Mouse (Mus musculus) MEL (cell line): ENCODE data around the gene Abcc4. TPM values are rescaled to one million over a fixed set of nuclear protein-coding genes. Genes with fewer than 3 reads are reported as not detected.
A peak's percentile ranks its signal among the peaks of the same experiment; 100 is the strongest.

Experiments used
- DNase-seq: peaks from one replicate; pipeline ENCODE4 v3.0.0; 2011; ENCODE audit warnings: low read depth, low spot score
- H3K27ac ChIP-seq: 2 replicates; pipeline ENCODE4 v1.5.1; 2012; ENCODE audit warnings: low read depth, mild to moderate bottlenecking, control low read depth, low read length, moderate library complexity; ENCODE audit not compliant: control insufficient read depth
- H3K27me3 ChIP-seq, 2 experiments: fragments of 150-350 bp in 1 of 2; sonication (generic) in 1 of 2; 2 replicates each; pipeline ENCODE4 v1.6.1; 2012; ENCODE audit warnings: low read length in 2 of 2, mild to moderate bottlenecking in 2 of 2, improper control_type of control experiment in 1 of 2, moderate library complexity in 1 of 2; ENCODE audit not compliant: insufficient read depth in 2 of 2, control insufficient read depth in 1 of 2
- H3K36me3 ChIP-seq, 2 experiments: 2 replicates each; pipeline ENCODE4 v1.6.1; 2012 to 2014; ENCODE audit warnings: low read length in 2 of 2, improper control_type of control experiment in 1 of 2, inconsistent platforms in 1 of 2, mild to moderate bottlenecking in 1 of 2; ENCODE audit not compliant: insufficient read depth in 2 of 2, control insufficient read depth in 1 of 2
- H3K4me1 ChIP-seq, 2 experiments: fragments of 150-350 bp in 1 of 2; sonication (generic) in 1 of 2; 2 replicates each; pipeline ENCODE4 v1.6.1; 2012; ENCODE audit warnings: low read length in 2 of 2, improper control_type of control experiment in 1 of 2, mild to moderate bottlenecking in 1 of 2; ENCODE audit not compliant: insufficient read depth in 2 of 2, control insufficient read depth in 1 of 2
- H3K4me3 ChIP-seq, 2 experiments: fragments of 150-350 bp in 1 of 2; sonication (generic) in 1 of 2; 2 replicates each; pipeline ENCODE4 v1.5.1; 2012; ENCODE audit warnings: low read depth in 2 of 2, low read length in 2 of 2, mild to moderate bottlenecking in 2 of 2, moderate library complexity in 2 of 2, control low read depth in 1 of 2, improper control_type of control experiment in 1 of 2; ENCODE audit not compliant: control insufficient read depth in 1 of 2, insufficient read depth in 1 of 2
- H3K79me2 ChIP-seq: 2 replicates; pipeline ENCODE4 v1.6.1; 2012; ENCODE audit warnings: mild to moderate bottlenecking, low read length, moderate library complexity; ENCODE audit not compliant: control insufficient read depth, poor library complexity, insufficient read depth
- H3K9ac ChIP-seq: 2 replicates; pipeline ENCODE4 v1.6.1; 2012; ENCODE audit warnings: low read depth, mild to moderate bottlenecking, control low read depth, low read length, moderate library complexity; ENCODE audit not compliant: control insufficient read depth, poor library complexity, severe bottlenecking
- H3K9me3 ChIP-seq: fragments of 150-350 bp; sonication (generic); replicated peaks from 2 replicates; pipeline ENCODE4 v1.6.1; 2012; ENCODE audit warnings: mild to moderate bottlenecking, low read length, improper control_type of control experiment, moderate library complexity; ENCODE audit not compliant: insufficient read depth
- CHD2 ChIP-seq: IDR thresholded peaks from 2 replicates; pipeline ENCODE4 v1.6.1; 2011; ENCODE audit warnings: low read length, improper control_type of control experiment
- CTCF ChIP-seq, 3 experiments: IDR thresholded peaks in 2 of 3; conservative IDR thresholded peaks in 1 of 3; 2 replicates each; pipeline ENCODE4 v1.5.1; 2011 to 2012; ENCODE audit warnings: low read length in 3 of 3, low read depth in 2 of 3, mild to moderate bottlenecking in 2 of 3, improper control_type of control experiment in 1 of 3, inconsistent platforms in 1 of 3, mixed read lengths in 1 of 3, moderate library complexity in 1 of 3; ENCODE audit not compliant: control insufficient read depth in 1 of 3, insufficient read depth in 1 of 3, poor library complexity in 1 of 3, severe bottlenecking in 1 of 3
- ELF1 ChIP-seq: IDR thresholded peaks from 2 replicates; pipeline ENCODE4 v1.6.1; 2014; ENCODE audit warnings: low read depth, mild to moderate bottlenecking, inconsistent platforms, low read length, improper control_type of control experiment, moderate library complexity
- ETS1 ChIP-seq: IDR thresholded peaks from 2 replicates; pipeline ENCODE4 v1.6.1; 2012; ENCODE audit warnings: low read depth, mild to moderate bottlenecking, inconsistent platforms, low read length, improper control_type of control experiment, moderate library complexity
- GATA1 ChIP-seq: IDR thresholded peaks from 2 replicates; pipeline ENCODE4 v1.6.1; 2011; ENCODE audit warnings: low read depth, low read length, improper control_type of control experiment
- HCFC1 ChIP-seq: IDR thresholded peaks from 2 replicates; pipeline ENCODE4 v1.6.1; 2012; ENCODE audit warnings: low read depth, mild to moderate bottlenecking, inconsistent platforms, low read length, improper control_type of control experiment, moderate library complexity
- JUND ChIP-seq: IDR thresholded peaks from 2 replicates; pipeline ENCODE4 v1.6.1; 2011; ENCODE audit warnings: low read depth, mild to moderate bottlenecking, improper control_type of control experiment, low read length
- KAT2A ChIP-seq: conservative IDR thresholded peaks from 2 replicates; pipeline ENCODE4 v1.6.1; 2012; ENCODE audit warnings: low read depth, low read length, improper control_type of control experiment, inconsistent platforms
- MAX ChIP-seq: IDR thresholded peaks from 2 replicates; pipeline ENCODE4 v1.6.1; 2011; ENCODE audit warnings: low read length, improper control_type of control experiment
- MXI1 ChIP-seq: IDR thresholded peaks from 2 replicates; pipeline ENCODE4 v1.6.1; 2011; ENCODE audit warnings: mild to moderate bottlenecking, low read depth, low read length, improper control_type of control experiment
- MYB ChIP-seq: IDR thresholded peaks from 2 replicates; pipeline ENCODE4 v1.6.1; 2011; ENCODE audit warnings: mild to moderate bottlenecking, low read depth, low read length, improper control_type of control experiment
- MYC ChIP-seq: IDR thresholded peaks from 2 replicates; pipeline ENCODE4 v1.6.1; 2011; ENCODE audit warnings: low read depth, mild to moderate bottlenecking, low read length, improper control_type of control experiment, moderate library complexity
- NELFE ChIP-seq: IDR thresholded peaks from 2 replicates; pipeline ENCODE4 v1.6.1; 2011; ENCODE audit warnings: low read depth, low read length, improper control_type of control experiment
- NRF1 ChIP-seq: IDR thresholded peaks from 2 replicates; pipeline ENCODE4 v1.6.1; 2014; ENCODE audit warnings: low read depth, mild to moderate bottlenecking, inconsistent platforms, low read length, improper control_type of control experiment, moderate library complexity; ENCODE audit not compliant: poor library complexity, insufficient read depth, severe bottlenecking
- POLR2A ChIP-seq, 2 experiments: IDR thresholded peaks; 2 replicates each; pipeline ENCODE4 v1.6.1; 2011 to 2012; ENCODE audit warnings: low read length in 2 of 2, mild to moderate bottlenecking in 2 of 2, control low read depth in 1 of 2, improper control_type of control experiment in 1 of 2, low read depth in 1 of 2, moderate library complexity in 1 of 2; ENCODE audit not compliant: control insufficient read depth in 1 of 2, insufficient read depth in 1 of 2, poor library complexity in 1 of 2
- POLR2AphosphoS5 ChIP-seq: IDR thresholded peaks from 2 replicates; pipeline ENCODE4 v1.6.1; 2012; ENCODE audit warnings: low read depth, borderline replicate concordance, mild to moderate bottlenecking, inconsistent platforms, low read length, moderate library complexity, mixed read lengths
- SIN3A ChIP-seq: IDR thresholded peaks from 2 replicates; pipeline ENCODE4 v1.6.1; 2012; ENCODE audit warnings: low read length, improper control_type of control experiment, inconsistent platforms
- TAL1 ChIP-seq: IDR thresholded peaks from 2 replicates; pipeline ENCODE4 v1.6.1; 2012; ENCODE audit warnings: mild to moderate bottlenecking, inconsistent platforms, low read length, moderate library complexity, mixed read lengths
- TBP ChIP-seq: IDR thresholded peaks from 2 replicates; pipeline ENCODE4 v1.8.0; 2011; ENCODE audit warnings: low read depth, low read length, improper control_type of control experiment
- TCF12 ChIP-seq: IDR thresholded peaks from 2 replicates; pipeline ENCODE4 v1.6.1; 2014; ENCODE audit warnings: low read depth, mild to moderate bottlenecking, inconsistent platforms, low read length, improper control_type of control experiment, moderate library complexity
- ZC3H11A ChIP-seq: IDR thresholded peaks from 2 replicates; pipeline ENCODE4 v1.6.1; 2012; ENCODE audit warnings: low read depth, mild to moderate bottlenecking, inconsistent platforms, low read length, improper control_type of control experiment
- ZMIZ1 ChIP-seq: IDR thresholded peaks from 2 replicates; pipeline ENCODE4 v1.6.1; 2012; ENCODE audit warnings: low read depth, mild to moderate bottlenecking, inconsistent platforms, low read length, improper control_type of control experiment, moderate library complexity
- polyA plus RNA-seq, 2 experiments: library from polyadenylated mRNA; stranded (reverse) in 1 of 2; unstranded in 1 of 2; fragments of >175 nt in 1 of 2; fragments of >200 nt in 1 of 2; gene quantifications; 2 replicates each; pipeline versions ENCODE4 v1.2.1 to v1.2.4; 2012; ENCODE audit warnings: low replicate concordance in 2 of 2, low read depth in 1 of 2; ENCODE audit not compliant: insufficient read length in 2 of 2, insufficient read depth in 1 of 2, missing spikeins in 1 of 2
- total RNA-seq: library from RNA; depleted of rRNA; stranded (reverse); fragments of 300-350 nt; gene quantifications from 2 replicates; pipeline ENCODE4 v1.2.3, GENCODE M21; 2012

Abcc4 gene
- total and polyA plus RNA-seq, 3 experiments: 7.1 to 8.4 TPM; not detected in 1

- Histone ChIP-seq H3K27ac (no peak overlapping the region), H3K36me3 (peaks cover 0 to 4% of the 10 kb centered on the region in 2 experiments; a peak in 2 of 4 replicates), H3K4me1 (peaks cover 3 to 5% of the 10 kb centered on the region in 2 experiments; a peak in 1 of 4 replicates), H3K27me3 (no peaks in the 10 kb centered on the region), H3K4me3 (no peak overlapping the region), H3K9ac (no peak overlapping the region), H3K79me2 (no peaks in the 10 kb centered on the region; the same call in 1 of the 2 replicates), H3K9me3 (no peaks in the 10 kb centered on the region)
- TF ChIP-seq CHD2 (no peak), JUND (no peak), KAT2A (no peak)
- no peak for DNase-seq
These were observed 4.9 kb upstream of the Abcc4 start for GRCm38 (mm10) chr14:118710945-118711344.

DNA sequence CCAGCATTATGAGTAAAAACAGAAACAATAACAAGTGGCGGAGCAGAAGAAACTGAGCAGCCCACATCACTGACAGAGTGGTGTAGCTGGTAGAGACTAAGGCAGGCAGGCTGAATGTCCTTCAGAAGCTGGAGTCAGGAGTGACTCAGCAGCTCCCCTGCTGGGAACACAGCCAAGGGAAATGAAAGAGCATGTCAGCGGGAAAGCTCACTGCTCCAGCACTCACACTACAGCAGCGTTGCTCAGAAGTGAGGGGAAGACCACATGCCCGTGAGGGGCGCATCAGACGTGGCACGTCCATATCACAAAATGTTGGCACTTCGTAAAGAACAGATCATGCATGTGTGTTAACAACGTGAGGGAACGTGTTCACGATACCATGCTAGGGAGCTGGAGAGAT is 3.7 kb upstream of the Abcc4 start:
- TF ChIP-seq NELFE: peak; percentile 35; the same call in 1 of the 2 replicates
- no peak for TF ChIP-seq TAL1
- TF ChIP-seq POLR2A (IDR thresholded peaks at IDR 0.05; ENCODE audit: control insufficient read depth in 1 of 2, insufficient read depth in 1 of 2, low read depth in 1 of 2, low read length in 2 of 2, poor library complexity in 1 of 2): peak in 1 of 2 experiments; percentile 45; a peak in 1 of 4 replicates
- TF ChIP-seq MYB: no peak
- no peak for TF ChIP-seq GATA1
- no peak for TF ChIP-seq NRF1
- TF ChIP-seq ETS1: peak; percentile 72
- no peak for TF ChIP-seq HCFC1
- no peak for TF ChIP-seq ZMIZ1
- peak; percentile 72; the same call in 1 of the 2 replicates for TF ChIP-seq MXI1
- 0 out of 6 replicates have a peak, but pooled peaks of 1 of the 3 experiments have one; percentile 8 for TF ChIP-seq CTCF (IDR thresholded peaks at IDR 0.05 in 2 of 3, conservative IDR thresholded peaks at IDR 0.05 in 1 of 3; ENCODE audit: control insufficient read depth in 1 of 3, insufficient read depth in 1 of 3, low read depth in 2 of 3, low read length in 3 of 3, poor library complexity in 1 of 3, severe bottlenecking in 1 of 3)
- TF ChIP-seq POLR2AphosphoS5: no peak
- TF ChIP-seq SIN3A: peak; percentile 66
- no peak for TF ChIP-seq ZC3H11A
- peak; percentile 77 for TF ChIP-seq MAX
- no peak for TF ChIP-seq ELF1
- peak; percentile 84 for TF ChIP-seq TBP
- TF ChIP-seq TCF12: no peak
- TF ChIP-seq MYC: peak; percentile 82; the same call in 1 of the 2 replicates
- H3K27ac ChIP-seq: peak overlapping the region; percentile 82
- DNase-seq: peak; percentile 89
- H3K79me2 ChIP-seq: peaks cover 9% of the 10 kb centered on the region
- H3K36me3 ChIP-seq: peaks cover 0 to 8% of the 10 kb centered on the region in 2 experiments; a peak in 2 of 4 replicates
- H3K27me3 ChIP-seq: no peaks in the 10 kb centered on the region
- peaks cover 6 to 8% of the 10 kb centered on the region in 2 experiments; a peak in 3 of 4 replicates for H3K4me1 ChIP-seq
- peak overlapping the region; percentile 57 for H3K9ac ChIP-seq
- peak overlapping the region; percentile 45 to 63 for H3K4me3 ChIP-seq
- H3K9me3 ChIP-seq: no peaks in the 10 kb centered on the region
